18 mouse cellular contexts compared by ENCODE assay signal in genomic region chr12:33577877-33578428, GRCm38 (mm10).
A peak's percentile ranks its signal among the peaks of the same experiment; 100 is the strongest.
DNase-seq lines count a peak whose midpoint lies in the region; TF ChIP-seq lines count a peak whose summit lies in the region.
"Had no signal": no experiment of that assay in that cellular context is flagged by ENCODE, and none has a peak within 500 bp of the region (broad histone marks: within the 10 kb centered on the region; RNA-seq: fewer than 3 reads in every experiment).

No protein-coding gene starts in this region.

- intact Hi-C loops in left cerebral cortex, postnatal 36 days (cut with DNase I): no loop called here

- no peak for TF ChIP-seq CTCF in layer of hippocampus, adult 2 months (conservative IDR thresholded peaks at IDR 0.05)

- peak; percentile 7 for DNase-seq in embryo, embryonic 10 days (ENCODE audit: low spot score)
- DNase-seq in embryo, embryonic 10.5 days (ENCODE audit: low spot score): no peak
- DNase-seq in layer of hippocampus, adult 11-12 months (ENCODE audit: low spot score): peak; percentile 46
- DNase-seq in layer of hippocampus, postnatal 25 days (ENCODE audit: extremely low spot score in 1 of 2, low spot score in 1 of 2): no peak
- DNase-seq in layer of hippocampus, adult 2 months (ENCODE audit: low spot score in 2 of 2): peak; percentile 44 to 50
- DNase-seq in left cerebral cortex, adult 11 months (ENCODE audit: low spot score): no peak
- no peak for DNase-seq in lung, postnatal 36 days
- DNase-seq in left cerebral cortex, postnatal 36 days (ENCODE audit: low spot score in 2 of 2): no peak
- DNase-seq: cerebellum, adult 18-20 months; gastrocnemius, postnatal 36 days; kidney, adult 11 months; kidney, postnatal 4 days; lung, postnatal 14 days; right cerebral cortex, postnatal 14 days had no signal

- peak overlapping the region; percentile 79 for H3K27ac ChIP-seq in layer of hippocampus, adult 2 months
- H3K27ac ChIP-seq: embryonic facial prominence, embryonic 12.5 days; hindbrain, postnatal 0 days; limb, embryonic 15.5 days; midbrain, embryonic 10.5 days had no signal

- H3K4me3 ChIP-seq in layer of hippocampus, adult 2 months: no peak overlapping the region
- H3K4me3 ChIP-seq: embryonic facial prominence, embryonic 12.5 days; limb, embryonic 15.5 days; midbrain, embryonic 10.5 days had no signal

Comparison
In these comparisons a context has a peak if more than half of its experiments do, and no peak if none do; other contexts are left out.
1. DNase-seq: peak in embryo, embryonic 10 days (single experiment), layer of hippocampus, adult 11-12 months (single experiment) and layer of hippocampus, adult 2 months (2 of 2); none in embryo, embryonic 10.5 days (single experiment), layer of hippocampus, postnatal 25 days (0 of 2), left cerebral cortex, adult 11 months (single experiment), lung, postnatal 36 days (single experiment) and left cerebral cortex, postnatal 36 days (0 of 2).